In the genomic region with DNA sequence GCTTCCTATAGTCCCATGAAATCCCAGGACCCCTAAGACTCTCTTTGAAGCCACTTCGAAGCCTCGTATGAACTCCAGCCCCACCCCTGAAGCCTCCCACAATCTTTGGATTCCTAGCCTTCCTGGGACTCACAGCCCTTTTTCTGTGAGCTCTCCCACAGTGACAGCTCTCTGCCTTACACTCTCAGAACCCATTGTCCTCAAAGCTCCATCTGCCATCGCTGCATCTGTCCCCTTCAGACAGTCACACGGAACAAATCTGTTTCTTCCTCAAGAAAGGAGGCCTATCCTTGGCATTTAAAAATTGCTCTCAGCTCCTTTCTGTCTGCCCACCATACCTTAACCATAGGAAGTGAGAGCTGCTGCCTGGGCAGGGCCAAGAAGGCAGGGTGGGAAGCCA, we compare ENCODE assay signal across 11 mouse cellular contexts.
"Had no signal": no experiment of that assay in that cellular context is flagged by ENCODE, and none has a peak within 500 bp of the region (broad histone marks: within the 10 kb centered on the region; RNA-seq: fewer than 3 reads in every experiment).

No protein-coding gene starts in this region.

- DNase-seq: kidney, adult 11 months; kidney, postnatal 25 days; liver; lung, adult 18-20 months; lung, postnatal 10 days; lung, postnatal 36 days; retina, postnatal 1 day; right cerebral cortex, postnatal 4 days; thymus, adult 2 months; thymus, postnatal 14 days; thymus, postnatal 4 days had no signal
